Comparison of ENCODE assay signal across 25 mouse cellular contexts in the genomic region with DNA sequence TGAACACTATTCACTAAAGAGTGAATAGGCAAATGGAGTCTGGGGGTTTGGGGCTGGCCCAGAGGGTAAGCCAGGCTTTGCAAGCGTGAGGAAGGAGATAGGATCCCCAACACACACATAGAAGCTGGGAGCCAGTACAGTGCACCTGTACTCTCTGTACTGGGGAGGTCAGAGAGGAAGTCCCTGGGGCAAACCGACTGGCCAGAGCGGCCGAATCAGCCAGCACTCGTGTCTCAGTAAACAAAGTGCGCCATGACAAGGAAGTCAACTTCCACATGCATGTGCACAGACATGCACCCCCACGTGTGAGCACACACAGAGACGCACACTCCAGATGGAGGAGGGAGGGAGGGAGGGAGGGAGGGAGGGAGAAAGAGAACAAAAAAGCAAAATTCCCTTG. TPM values are rescaled to one million over a fixed set of nuclear protein-coding genes. Genes with fewer than 3 reads are reported as not detected.
DNase-seq lines count a peak whose midpoint lies in the region; ATAC-seq and TF ChIP-seq lines count a peak whose summit lies in the region.
"Had no signal": no experiment of that assay in that cellular context is flagged by ENCODE, and none has a peak within 500 bp of the region (broad histone marks: within the 10 kb centered on the region; RNA-seq: fewer than 3 reads in every experiment).

No protein-coding gene starts in this region.

- H3K79me2 ChIP-seq in heart, adult 2 months (replicated peaks; ENCODE audit: control insufficient read depth, insufficient read depth, low read length): no peaks in the 10 kb centered on the region

- ATAC-seq in midbrain, embryonic 15.5 days (replicated peaks): no peak
- ATAC-seq: activated CD4-positive, CD25-positive, alpha-beta regulatory T cell, adult 4 months; CD4-positive, CD25-positive, alpha-beta regulatory T cell, adult 4 months; forebrain, embryonic 13.5 days; forebrain, embryonic 15.5 days; Patski had no signal

- H3K4me1 ChIP-seq in heart, adult 2 months (ENCODE audit: control insufficient read depth, insufficient read depth, low read length): no peaks in the 10 kb centered on the region
- no peaks in the 10 kb centered on the region for H3K4me1 ChIP-seq in midbrain, embryonic 10.5 days
- no peaks in the 10 kb centered on the region for H3K4me1 ChIP-seq in midbrain, embryonic 15.5 days
- H3K4me1 ChIP-seq: embryonic facial prominence, embryonic 12.5 days; forebrain, embryonic 13.5 days; forebrain, embryonic 15.5 days had no signal

- TF ChIP-seq POLR2A in heart, adult 2 months (IDR thresholded peaks at IDR 0.05; ENCODE audit: insufficient read depth, low read depth, low read length): no peak

- H3K27me3 ChIP-seq in heart, adult 2 months (ENCODE audit: control insufficient read depth, insufficient read depth, low read length): no peaks in the 10 kb centered on the region
- H3K27me3 ChIP-seq in midbrain, embryonic 10.5 days (ENCODE audit: low read depth, poor library complexity, severe bottlenecking): no peaks in the 10 kb centered on the region
- no peaks in the 10 kb centered on the region for H3K27me3 ChIP-seq in midbrain, embryonic 15.5 days (replicated peaks)
- H3K27me3 ChIP-seq: CH12.LX; embryonic facial prominence, embryonic 12.5 days; forebrain, embryonic 13.5 days; forebrain, embryonic 15.5 days; Patski had no signal

- H3K9me3 ChIP-seq in midbrain, embryonic 10.5 days (replicated peaks): no peaks in the 10 kb centered on the region
- no peaks in the 10 kb centered on the region for H3K9me3 ChIP-seq in midbrain, embryonic 15.5 days
- H3K9me3 ChIP-seq: embryonic facial prominence, embryonic 10.5 days; embryonic facial prominence, embryonic 12.5 days; forebrain, embryonic 13.5 days; forebrain, embryonic 15.5 days; G1E had no signal

- no peak for DNase-seq in gastrocnemius, adult 2 months
- DNase-seq in gastrocnemius, adult 8-10 months (ENCODE audit: low spot score in 2 of 2): no peak
- DNase-seq in heart, adult 2 months: peak; percentile 20 to 28
- DNase-seq in heart, adult 8-10 months (ENCODE audit: low spot score): no peak
- no peak for DNase-seq in midbrain, embryonic 10.5 days (ENCODE audit: low spot score)
- DNase-seq in frontal cortex, postnatal 36 days (ENCODE audit: low spot score in 2 of 2): no peak
- DNase-seq: adrenal gland, adult 2 months; adrenal gland, postnatal 10 days; adrenal gland, postnatal 25 days; B cell, adult 2 months; cerebellum, adult 11-12 months; cerebellum, adult 2 months; cerebellum, adult 9-10 months; cerebellum, postnatal 10 days; cerebellum, postnatal 25 days had no signal

- H3K36me3 ChIP-seq in heart, adult 2 months (ENCODE audit: control insufficient read depth, insufficient read depth, low read length): no peaks in the 10 kb centered on the region
- peaks cover 24% of the 10 kb centered on the region for H3K36me3 ChIP-seq in midbrain, embryonic 10.5 days
- H3K36me3 ChIP-seq in midbrain, embryonic 15.5 days (replicated peaks): no peaks in the 10 kb centered on the region; the same call in 1 of the 2 replicates
- H3K36me3 ChIP-seq: forebrain, embryonic 15.5 days; G1E had no signal

- no peak overlapping the region for H3K4me2 ChIP-seq in midbrain, embryonic 15.5 days
- H3K4me2 ChIP-seq: embryonic facial prominence, embryonic 12.5 days; forebrain, embryonic 13.5 days; forebrain, embryonic 15.5 days had no signal

- H3K27ac ChIP-seq in gastrocnemius, adult 2 months: no peak overlapping the region
- no peak overlapping the region for H3K27ac ChIP-seq in heart, adult 2 months
- 0 out of 2 replicates have a peak overlapping the region, but pooled peaks have one; percentile 17 for H3K27ac ChIP-seq in midbrain, embryonic 10.5 days (replicated peaks)
- H3K27ac ChIP-seq in midbrain, embryonic 15.5 days: no peak overlapping the region
- H3K27ac ChIP-seq: embryonic facial prominence, embryonic 10.5 days; embryonic facial prominence, embryonic 12.5 days; forebrain, embryonic 13.5 days; forebrain, embryonic 15.5 days had no signal

- TF ChIP-seq EP300 in heart, adult 2 months (IDR thresholded peaks at IDR 0.05; ENCODE audit: insufficient read depth, low read depth, low read length): no peak

- peak overlapping the region; percentile 18; the same call in 1 of the 2 replicates for H3K4me3 ChIP-seq in gastrocnemius, adult 2 months
- H3K4me3 ChIP-seq in heart, adult 2 months: no peak overlapping the region
- H3K4me3 ChIP-seq in midbrain, embryonic 10.5 days: no peak overlapping the region
- H3K4me3 ChIP-seq in midbrain, embryonic 15.5 days: no peak overlapping the region
- H3K4me3 ChIP-seq: embryonic facial prominence, embryonic 10.5 days; embryonic facial prominence, embryonic 12.5 days; forebrain, embryonic 13.5 days; forebrain, embryonic 15.5 days had no signal

- TF ChIP-seq CTCF in gastrocnemius, adult 2 months (IDR thresholded peaks at IDR 0.05): no peak
- TF ChIP-seq CTCF in heart, adult 2 months (IDR thresholded peaks at IDR 0.05): no peak

- intact Hi-C loops in gastrocnemius, adult 2 months (cut with DNase I): no loop called here
- intact Hi-C loops in heart, adult 2 months (cut with DNase I): no loop called here

- WGBS in heart, adult 2 months: 47% methylated on average over 8 of the region's 8 CpGs
- WGBS in midbrain, embryonic 10.5 days: 83% methylated on average over 8 of the region's 8 CpGs
- 81% methylated on average over 8 of the region's 8 CpGs for WGBS in midbrain, embryonic 15.5 days

- no peak overlapping the region for H3K9ac ChIP-seq in heart, adult 2 months (ENCODE audit: low read depth, low read length)
- no peak overlapping the region for H3K9ac ChIP-seq in midbrain, embryonic 15.5 days
- H3K9ac ChIP-seq: embryonic facial prominence, embryonic 12.5 days; forebrain, embryonic 13.5 days; forebrain, embryonic 15.5 days had no signal

RNA-seq across cellular contexts. Expression of a gene that starts 19.5 kb away (rescaled TPM):
- total RNA-seq in gastrocnemius, adult 2 months (2021): 10 to 100 TPM in 1 of 2 experiments, 1 to 10 TPM in 1; 8.8 to 11.8 TPM
- 10 to 100 TPM in 2 of 4 experiments, 1 to 10 TPM in 2; 8.4 to 10.7 (median 9.5) TPM for total RNA-seq in gastrocnemius, adult 8-10 months (2022)
- 1 to 10 TPM; 9.0 to 9.5 TPM for total RNA-seq in heart, adult 2 months (2021)
- 3.4 and 5.9 TPM in 2 replicates for polyA plus RNA-seq in heart, adult 2 months (2012; rRNA removed)
- total RNA-seq in heart, adult 8-10 months (2022): 10 to 100 TPM; 10.8 to 12.8 (median 11.6) TPM
- 24.7 and 26.8 TPM in 2 replicates for polyA plus RNA-seq in midbrain, embryonic 10.5 days (2016; fragmentation: Nextera tagmentation; extraction: Ambion mirVana)
- polyA plus RNA-seq in midbrain, embryonic 15.5 days (2015; fragmentation: Nextera tagmentation; extraction: Ambion mirVana): 23.1 and 24.0 TPM in 2 replicates
- polyA plus RNA-seq: G1E had no signal

RNA-seq across cellular contexts. Expression of a gene that starts 36.6 kb away (rescaled TPM):
- total RNA-seq in gastrocnemius, adult 2 months (2021): 10 to 100 TPM; 25.2 to 27.6 TPM
- total RNA-seq in gastrocnemius, adult 8-10 months (2022): 10 to 100 TPM; 24.7 to 26.7 (median 25.9) TPM
- 10 to 100 TPM; 26.1 to 31.4 TPM for total RNA-seq in heart, adult 2 months (2021)
- polyA plus RNA-seq in heart, adult 2 months (2012; rRNA removed): 13.8 and 15.7 TPM in 2 replicates
- 10 to 100 TPM; 28.7 to 30.4 (median 28.8) TPM for total RNA-seq in heart, adult 8-10 months (2022)
- 23.2 and 24.3 TPM in 2 replicates for polyA plus RNA-seq in midbrain, embryonic 10.5 days (2016; fragmentation: Nextera tagmentation; extraction: Ambion mirVana)
- 6.8 and 7.0 TPM in 2 replicates for polyA plus RNA-seq in midbrain, embryonic 15.5 days (2015; fragmentation: Nextera tagmentation; extraction: Ambion mirVana)
- polyA plus RNA-seq: G1E had no signal

RNA-seq across cellular contexts. Expression of a gene that starts 45.5 kb away (rescaled TPM):
- under 1 TPM in 1 of 2 experiments, not detected in 1; 0.36 TPM for total RNA-seq in gastrocnemius, adult 2 months (2021)
- total RNA-seq in gastrocnemius, adult 8-10 months (2022): under 1 TPM in 1 of 4 experiments, not detected in 3; 0.12 TPM
- total RNA-seq in heart, adult 2 months (2021): not detected
- polyA plus RNA-seq in heart, adult 2 months (2012; rRNA removed): not detected in 2 replicates
- total RNA-seq in heart, adult 8-10 months (2022): not detected
- 2.7 and 4.7 TPM in 2 replicates for polyA plus RNA-seq in midbrain, embryonic 10.5 days (2016; fragmentation: Nextera tagmentation; extraction: Ambion mirVana)
- polyA plus RNA-seq in midbrain, embryonic 15.5 days (2015; fragmentation: Nextera tagmentation; extraction: Ambion mirVana): 0.19 TPM in 1 of 2 replicates, not detected in the other
- total RNA-seq: adrenal gland, adult 2 months; adrenal gland, postnatal 25 days; CH12.LX had no signal
- polyA plus RNA-seq: activated CD4-positive, CD25-positive, alpha-beta regulatory T cell, adult 4 months; adrenal gland, adult 2 months; CD4-positive, CD25-positive, alpha-beta regulatory T cell, adult 4 months; cerebellum, adult 2 months; G1E had no signal

Comparison
In these comparisons a context has a peak if more than half of its experiments do, and no peak if none do; other contexts are left out.
1. DNase-seq: peak in heart, adult 2 months (2 of 2); none in gastrocnemius, adult 2 months (single experiment), gastrocnemius, adult 8-10 months (0 of 2), heart, adult 8-10 months (single experiment), midbrain, embryonic 10.5 days (single experiment) and frontal cortex, postnatal 36 days (0 of 2).